In the genomic region with DNA sequence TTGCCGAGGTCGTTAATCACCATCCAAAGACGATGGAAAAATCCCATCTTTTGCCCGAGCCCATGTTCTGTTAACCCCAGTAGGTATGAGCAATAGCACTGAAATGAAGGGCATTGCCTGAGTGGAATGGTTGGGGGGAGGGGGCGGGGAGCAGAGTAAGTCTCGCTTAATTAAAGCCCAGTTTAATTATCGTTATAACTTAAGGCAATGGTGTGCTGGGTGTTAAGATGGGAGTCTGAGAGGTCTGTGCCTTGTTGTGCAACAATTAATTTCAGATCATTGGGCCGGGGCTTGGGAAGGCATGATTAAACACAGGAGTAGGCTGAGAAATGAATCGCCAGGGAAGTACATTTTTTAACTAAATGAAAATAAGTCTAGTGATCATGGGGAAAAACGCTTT, we compare ENCODE assay signal across 17 mouse cellular contexts.
"Had no signal": no experiment of that assay in that cellular context is flagged by ENCODE, and none has a peak within 500 bp of the region (broad histone marks: within the 10 kb centered on the region; RNA-seq: fewer than 3 reads in every experiment).

No protein-coding gene starts in this region.

- H3K27ac ChIP-seq: liver, embryonic 14.5 days; lung, embryonic 15.5 days; macrophage; midbrain, embryonic 13.5 days; midbrain, embryonic 15.5 days; stomach, embryonic 15.5 days; stomach, postnatal 0 days had no signal

- H3K27me3 ChIP-seq: lung, embryonic 15.5 days; midbrain, embryonic 13.5 days; midbrain, embryonic 15.5 days; stomach, embryonic 15.5 days had no signal

- H3K9me3 ChIP-seq: lung, embryonic 15.5 days; megakaryocyte, embryonic 14.5 days; midbrain, embryonic 13.5 days; midbrain, embryonic 15.5 days; stomach, embryonic 15.5 days had no signal

- H3K36me3 ChIP-seq: lung, embryonic 15.5 days; midbrain, embryonic 13.5 days; midbrain, embryonic 15.5 days; stomach, embryonic 15.5 days had no signal

- H3K4me1 ChIP-seq: lung, embryonic 15.5 days; megakaryocyte, embryonic 14.5 days; midbrain, embryonic 13.5 days; midbrain, embryonic 15.5 days had no signal

- DNase-seq: lung, adult 2 months; lung, postnatal 14 days; lung, postnatal 36 days; right cerebral cortex, postnatal 14 days; thymus, adult 2 months; thymus, postnatal 25 days; thymus, postnatal 4 days had no signal

- H3K4me2 ChIP-seq: lung, embryonic 15.5 days; midbrain, embryonic 11.5 days; midbrain, embryonic 13.5 days; midbrain, embryonic 15.5 days; stomach, embryonic 15.5 days had no signal

- ATAC-seq: lung, postnatal 0 days; midbrain, embryonic 13.5 days; midbrain, embryonic 15.5 days had no signal

- H3K9ac ChIP-seq: liver, embryonic 14.5 days; lung, embryonic 15.5 days; midbrain, embryonic 13.5 days; midbrain, embryonic 15.5 days; stomach, embryonic 15.5 days had no signal

- H3K4me3 ChIP-seq: lung, embryonic 15.5 days; megakaryocyte, embryonic 14.5 days; midbrain, embryonic 13.5 days; midbrain, embryonic 15.5 days; stomach, embryonic 15.5 days had no signal
